Mouse (Mus musculus) kidney, embryonic 16.5 days (tissue): Measurements from ENCODE around the gene Hsp90aa1. TPM values are rescaled to one million over a fixed set of nuclear protein-coding genes. Genes with fewer than 3 reads are reported as not detected.
A peak's percentile ranks its signal among the peaks of the same experiment; 100 is the strongest.
"Not testable (repeated sequence)": the region's sequence is repeated elsewhere in the genome, so short reads cannot be mapped to it uniquely, and the experiment has no call there.

Source experiments
- ATAC-seq: fragments of 200-750 bp; cut with Nextera tagmentation; 2 replicates; pipeline ENCODE4 v1.8.0; 2017; ENCODE audit warnings: moderate TSS enrichment; ENCODE audit not compliant: low FRiP score, low TSS enrichment
- H3K27ac ChIP-seq: fragments of 300-500 bp; sonication (generic); 2 replicates; pipeline ENCODE4 v1.5.1; 2014; ENCODE audit warnings: low read length
- H3K27me3 ChIP-seq: fragments of 300-500 bp; sonication (generic); 2 replicates; pipeline ENCODE4 v1.6.1; 2014; ENCODE audit warnings: low read length, control low read depth, mixed read lengths; ENCODE audit not compliant: insufficient read depth
- H3K36me3 ChIP-seq: fragments of 300-500 bp; sonication (generic); 2 replicates; pipeline ENCODE4 v1.6.1; 2014; ENCODE audit warnings: low read length, control low read depth, mixed read lengths; ENCODE audit not compliant: insufficient read depth
- H3K4me1 ChIP-seq: fragments of 300-500 bp; sonication (generic); 2 replicates; pipeline ENCODE4 v1.6.1; 2014; ENCODE audit warnings: low read length, control low read depth, mixed read lengths; ENCODE audit not compliant: insufficient read depth
- H3K4me2 ChIP-seq: fragments of 300-500 bp; sonication (generic); replicated peaks from 2 replicates; pipeline ENCODE4 v1.6.1; 2014; ENCODE audit warnings: low read depth, low read length
- H3K4me3 ChIP-seq: fragments of 300-500 bp; sonication (generic); 2 replicates; pipeline ENCODE4 v1.5.1; 2014; ENCODE audit warnings: mild to moderate bottlenecking, low read length
- H3K9ac ChIP-seq: fragments of 300-500 bp; sonication (generic); replicated peaks from 2 replicates; pipeline ENCODE4 v1.6.1; 2014; ENCODE audit warnings: low read length
- H3K9me3 ChIP-seq: fragments of 300-500 bp; sonication (generic); 2 replicates; pipeline ENCODE4 v1.6.1; 2016; ENCODE audit warnings: low read length, control low read depth
- WGBS: fragments of 180-500 bp; shearing (Covaris S2); extraction: QIAGEN DNeasy Blood & Tissue Kit; methylation state at CpG from one replicate; pipeline ENCODE4 v1.1.7; 2014; 5-methylcytosine and 5-hydroxymethylcytosine counted together
- polyA plus RNA-seq: library from polyadenylated mRNA; unstranded; fragments of >200 nt; fragmentation: Nextera tagmentation; extraction: Ambion mirVana; gene quantifications from 2 replicates; pipeline ENCODE4 v1.2.1, GENCODE M21; 2015

Hsp90aa1 gene
- polyA plus RNA-seq, 1 experiment from 2014 or later, result 843 TPM

GRCm38 (mm10) chr12:110716004-110716403 is 13.5 kb upstream of the Hsp90aa1 start:
- no peak for ATAC-seq
- Histone ChIP-seq H3K4me2 (no peak overlapping the region), H3K4me1 (no peaks in the 10 kb centered on the region), H3K4me3 (no peak overlapping the region), H3K27me3 (no peaks in the 10 kb centered on the region), H3K27ac (no peak overlapping the region), H3K9me3 (no peaks in the 10 kb centered on the region; the same call in 1 of the 2 replicates), H3K36me3 (no peaks in the 10 kb centered on the region), H3K9ac (no peak overlapping the region)
- WGBS, result 9% methylated on average over 5 of the region's 5 CpGs

- no peaks in the 10 kb centered on the region for H3K4me1 ChIP-seq
- no peaks in the 10 kb centered on the region for H3K36me3 ChIP-seq
- no peaks in the 10 kb centered on the region for H3K27me3 ChIP-seq
- no peak overlapping the region for H3K27ac ChIP-seq
- no peaks in the 10 kb centered on the region; the same call in 1 of the 2 replicates for H3K9me3 ChIP-seq
- no peak overlapping the region for H3K9ac ChIP-seq
- 90% methylated on average over 6 of the region's 6 CpGs for WGBS
- H3K4me2 ChIP-seq, result no peak overlapping the region
- no peak for ATAC-seq
- H3K4me3 ChIP-seq, result no peak overlapping the region
Observed at GRCm38 (mm10) chr12:110714215-110714614, 11.7 kb upstream of the Hsp90aa1 start.

- Histone ChIP-seq H3K4me3 (no peak overlapping the region), H3K9ac (no peak overlapping the region), H3K27ac (no peak overlapping the region), H3K9me3 (no peaks in the 10 kb centered on the region; the same call in 1 of the 2 replicates), H3K4me2 (no peak overlapping the region), H3K27me3 (no peaks in the 10 kb centered on the region), H3K36me3 (no peaks in the 10 kb centered on the region), H3K4me1 (no peaks in the 10 kb centered on the region)
- no peak for ATAC-seq
- 97% methylated on average over 6 of the region's 6 CpGs for WGBS
Observed at GRCm38 (mm10) chr12:110713784-110714183, 11.3 kb upstream of the Hsp90aa1 start.

- Histone ChIP-seq H3K9ac (no peak overlapping the region), H3K36me3 (no peaks in the 10 kb centered on the region), H3K27me3 (no peaks in the 10 kb centered on the region), H3K4me2 (no peak overlapping the region), H3K9me3 (no peaks in the 10 kb centered on the region; the same call in 1 of the 2 replicates), H3K27ac (no peak overlapping the region), H3K4me1 (no peaks in the 10 kb centered on the region), H3K4me3 (no peak overlapping the region)
- ATAC-seq, result no peak
- 67% methylated on average over 5 of the region's 5 CpGs for WGBS
Observed at GRCm38 (mm10) chr12:110711270-110711669, 8.7 kb upstream of the Hsp90aa1 start.

GRCm38 (mm10) chr12:110707451-110707850 is 4.9 kb upstream of the Hsp90aa1 start:
- ATAC-seq, result no peak
- 85% methylated on average over 7 of the region's 7 CpGs for WGBS
- no peak overlapping the region for H3K27ac ChIP-seq

GRCm38 (mm10) chr12:110706337-110707231 is 4.1 kb upstream of the Hsp90aa1 start:
- peak overlapping the region; percentile 43 for H3K4me3 ChIP-seq
- WGBS, result 2% methylated on average over 27 of the region's 27 CpGs
- no peaks in the 10 kb centered on the region for H3K36me3 ChIP-seq
- H3K9ac ChIP-seq, result peak overlapping the region; percentile 53
- no peaks in the 10 kb centered on the region for H3K9me3 ChIP-seq
- H3K4me1 ChIP-seq, result no peaks in the 10 kb centered on the region
- peak; percentile 60; the same call in 1 of the 2 replicates for ATAC-seq
- no peak overlapping the region for H3K27ac ChIP-seq
- peak overlapping the region; percentile 69 for H3K4me2 ChIP-seq
- no peaks in the 10 kb centered on the region for H3K27me3 ChIP-seq

More at GRCm38 (mm10) chr12:110707451-110707850, 4.9 kb upstream of the Hsp90aa1 start:
- no peak overlapping the region for H3K4me3 ChIP-seq
- no peaks in the 10 kb centered on the region for H3K4me1 ChIP-seq
- no peaks in the 10 kb centered on the region for H3K27me3 ChIP-seq
- no peaks in the 10 kb centered on the region for H3K36me3 ChIP-seq
- no peak overlapping the region for H3K4me2 ChIP-seq
- no peaks in the 10 kb centered on the region for H3K9me3 ChIP-seq
- H3K9ac ChIP-seq, result no peak overlapping the region

GRCm38 (mm10) chr12:110705419-110705818 is 2.9 kb upstream of the Hsp90aa1 start:
- not testable (repeated sequence) for H3K27ac ChIP-seq, H3K4me2 ChIP-seq, H3K9ac ChIP-seq, H3K36me3 ChIP-seq, H3K27me3 ChIP-seq, ATAC-seq, H3K4me3 ChIP-seq, H3K4me1 ChIP-seq, H3K9me3 ChIP-seq
- WGBS, result 86% methylated on average over 4 of the region's 4 CpGs

- H3K9ac ChIP-seq, result no peak overlapping the region
- no peaks in the 10 kb centered on the region for H3K36me3 ChIP-seq
- ATAC-seq, result no peak
- no peak overlapping the region for H3K27ac ChIP-seq
- H3K4me2 ChIP-seq, result no peak overlapping the region
- H3K4me3 ChIP-seq, result no peak overlapping the region
- 72% methylated on average over 7 of the region's 7 CpGs for WGBS
- no peaks in the 10 kb centered on the region for H3K9me3 ChIP-seq
- H3K27me3 ChIP-seq, result no peaks in the 10 kb centered on the region
- peaks cover 2% of the 10 kb centered on the region; the same call in 1 of the 2 replicates for H3K4me1 ChIP-seq
Observed at GRCm38 (mm10) chr12:110703682-110704081, 1.2 kb upstream of the Hsp90aa1 start.

GRCm38 (mm10) chr12:110703008-110703471 is 512 bp upstream of the Hsp90aa1 start:
- no peak overlapping the region for H3K27ac ChIP-seq
- H3K4me1 ChIP-seq, result peaks cover 4% of the 10 kb centered on the region; the same call in 1 of the 2 replicates
- H3K4me2 ChIP-seq, result 0 out of 2 replicates have a peak overlapping the region, but pooled peaks have one; percentile 20
- H3K27me3 ChIP-seq, result no peaks in the 10 kb centered on the region
- no peak overlapping the region for H3K4me3 ChIP-seq
- WGBS, result 28% methylated on average over 8 of the region's 8 CpGs
- 0 out of 2 replicates have a peak overlapping the region, but pooled peaks have one; percentile 37 for H3K9ac ChIP-seq
- H3K9me3 ChIP-seq, result no peaks in the 10 kb centered on the region
- H3K36me3 ChIP-seq, result no peaks in the 10 kb centered on the region
- peak; percentile 40; the same call in 1 of the 2 replicates for ATAC-seq

GRCm38 (mm10) chr12:110701363-110701762 is 1.2 kb downstream of the Hsp90aa1 start:
- not testable (repeated sequence) for ATAC-seq, H3K4me3 ChIP-seq, H3K9me3 ChIP-seq, H3K9ac ChIP-seq, H3K36me3 ChIP-seq, H3K27me3 ChIP-seq, H3K27ac ChIP-seq, H3K4me1 ChIP-seq, H3K4me2 ChIP-seq
- 31% methylated on average over 3 of the region's 3 CpGs for WGBS
